Mouse (Mus musculus): ENCODE measurements around the gene Greb1. TPM values are rescaled to one million over a fixed set of nuclear protein-coding genes. Genes with fewer than 3 reads are reported as not detected.

Greb1 gene
- total RNA-seq (2012; rRNA removed) = not detected in 2 replicates
- not detected for polyA plus RNA-seq (2012; ENCODE audit: insufficient read depth in 1 of 2, insufficient read length in 2 of 2, low read depth in 1 of 2, low replicate concordance in 2 of 2, missing spikeins in 1 of 2)

DNA sequence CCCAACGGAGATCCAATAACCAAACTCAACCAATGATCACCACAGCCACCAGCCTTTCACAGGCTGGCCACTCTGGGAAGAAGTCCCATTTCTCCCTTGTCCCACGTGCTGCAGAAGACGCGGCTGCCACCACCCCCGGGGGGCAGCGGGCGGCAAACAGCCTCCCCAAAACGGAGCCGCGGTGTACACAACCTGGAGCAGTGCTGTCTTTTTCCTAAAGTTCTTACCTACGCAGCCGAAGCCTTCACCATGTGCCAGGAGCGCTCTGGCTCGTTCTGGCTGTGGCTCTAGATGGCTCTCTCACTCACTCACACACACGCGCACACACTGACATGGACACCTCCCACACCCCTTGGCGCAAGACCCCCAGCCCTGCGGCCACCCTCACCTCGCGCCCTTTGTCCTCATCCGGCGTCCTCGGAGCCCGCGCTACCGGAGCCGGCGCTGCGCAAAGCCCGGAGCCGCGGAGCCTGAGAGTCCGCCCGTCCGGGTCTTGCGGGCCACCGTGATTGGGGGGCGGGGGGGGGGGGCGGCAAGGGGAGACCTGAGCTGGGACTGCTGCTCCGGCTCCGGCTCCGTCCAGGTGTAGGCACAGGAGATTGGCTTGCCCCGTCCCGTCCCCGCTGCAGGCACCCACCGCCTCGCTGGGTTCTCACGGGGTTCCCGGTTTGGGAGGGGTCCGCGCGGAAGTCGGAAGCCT lies at the start of gene Greb1:
Gene Greb1, minus strand, starts transcription at position 628 of the 700 bp plus-strand sequence.
- DNase-seq (ENCODE audit: low read depth, low spot score) = no peak
- Histone ChIP-seq H3K4me1 (ENCODE audit: control insufficient read depth in 1 of 2, insufficient read depth in 2 of 2, low read length in 2 of 2) (no peaks in the 10 kb centered on the region), H3K9ac (ENCODE audit: control insufficient read depth, low read depth, low read length, poor library complexity, severe bottlenecking) (no peak within 1 kb of the TSS), H3K27me3 (ENCODE audit: control insufficient read depth in 1 of 2, insufficient read depth in 2 of 2, low read length in 2 of 2) (peaks cover 1 to 4% of the 10 kb centered on the region in 2 experiments; a peak in 3 of 4 replicates), H3K9me3 (replicated peaks; ENCODE audit: insufficient read depth, low read length) (no peaks in the 10 kb centered on the region), H3K36me3 (ENCODE audit: control insufficient read depth in 1 of 2, insufficient read depth in 2 of 2, low read length in 2 of 2) (no peaks in the 10 kb centered on the region), H3K27ac (ENCODE audit: control insufficient read depth, low read depth, low read length) (no peak within 1 kb of the TSS), H3K79me2 (ENCODE audit: control insufficient read depth, insufficient read depth, low read length, poor library complexity) (no peaks in the 10 kb centered on the region), H3K4me3 (ENCODE audit: control insufficient read depth in 1 of 2, insufficient read depth in 1 of 2, low read depth in 2 of 2, low read length in 2 of 2) (no peak within 1 kb of the TSS)
- TF ChIP-seq EP300 (IDR thresholded peaks at IDR 0.05; ENCODE audit: low read depth in 1 of 2, low read length in 2 of 2) (no peak), RAD21 (IDR thresholded peaks at IDR 0.05; ENCODE audit: low read depth, low read length) (no peak), HCFC1 (IDR thresholded peaks at IDR 0.05; ENCODE audit: low read depth, low read length) (no peak), TAL1 (IDR thresholded peaks at IDR 0.05; ENCODE audit: low read length) (no peak), KAT2A (conservative IDR thresholded peaks at IDR 0.05; ENCODE audit: low read depth, low read length) (no peak), USF2 (IDR thresholded peaks at IDR 0.05; ENCODE audit: borderline replicate concordance in 1 of 2, insufficient read depth in 1 of 2, low read depth in 1 of 2, low read length in 2 of 2) (no peak), ZKSCAN1 (IDR thresholded peaks at IDR 0.05; ENCODE audit: low read depth, low read length) (no peak), POLR2A (IDR thresholded peaks at IDR 0.05; ENCODE audit: control insufficient read depth in 1 of 2, insufficient read depth in 1 of 2, low read depth in 1 of 2, low read length in 2 of 2, poor library complexity in 1 of 2) (no peak), MAX (IDR thresholded peaks at IDR 0.05; ENCODE audit: low read length) (no peak), GABPA (IDR thresholded peaks at IDR 0.05; ENCODE audit: low read depth, low read length) (no peak), CHD2 (IDR thresholded peaks at IDR 0.05; ENCODE audit: low read length) (no peak), ZMIZ1 (IDR thresholded peaks at IDR 0.05; ENCODE audit: low read depth, low read length) (no peak), ETS1 (IDR thresholded peaks at IDR 0.05; ENCODE audit: low read depth, low read length) (no peak), CHD1 (IDR thresholded peaks at IDR 0.05; ENCODE audit: low read depth, low read length) (no peak), TCF12 (IDR thresholded peaks at IDR 0.05; ENCODE audit: low read depth, low read length) (no peak), NELFE (IDR thresholded peaks at IDR 0.05; ENCODE audit: low read depth, low read length) (no peak), SIN3A (IDR thresholded peaks at IDR 0.05; ENCODE audit: low read length) (no peak), MAZ (IDR thresholded peaks at IDR 0.05; ENCODE audit: low read depth, low read length) (no peak), UBTF (IDR thresholded peaks at IDR 0.05; ENCODE audit: borderline replicate concordance, insufficient read depth, low read depth, low read length) (no peak)

DNA sequence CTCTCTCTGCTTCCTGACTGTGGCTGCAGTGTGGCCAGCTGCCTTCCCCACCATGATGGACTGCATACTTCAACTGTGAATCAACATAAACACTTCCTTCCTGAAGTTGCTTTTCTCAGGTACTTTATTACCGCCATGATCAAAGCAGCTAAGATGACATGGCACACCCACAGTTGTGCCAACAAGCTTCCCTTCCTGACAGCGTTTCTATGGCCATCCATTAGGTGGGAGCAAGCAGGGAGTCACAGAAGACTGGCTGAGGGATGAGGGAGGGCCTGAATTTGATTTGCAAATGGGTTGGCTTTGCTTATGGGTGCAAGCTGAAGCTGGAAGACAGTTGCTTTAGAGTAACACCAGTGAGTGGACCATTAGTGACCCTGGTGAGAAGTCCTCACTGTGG lies 49.1 kb upstream of the Greb1 start:
- no peak overlapping the region for H3K27ac ChIP-seq (ENCODE audit: control insufficient read depth, low read depth, low read length)
- TF ChIP-seq CHD1 (IDR thresholded peaks at IDR 0.05; ENCODE audit: low read depth, low read length) (no peak), USF2 (IDR thresholded peaks at IDR 0.05; ENCODE audit: borderline replicate concordance in 1 of 2, insufficient read depth in 1 of 2, low read depth in 1 of 2, low read length in 2 of 2) (no peak), GATA1 (IDR thresholded peaks at IDR 0.05; ENCODE audit: low read depth, low read length) (no peak), MXI1 (IDR thresholded peaks at IDR 0.05; ENCODE audit: low read depth, low read length) (no peak), E2F4 (IDR thresholded peaks at IDR 0.05; ENCODE audit: borderline replicate concordance, low read depth, low read length) (no peak), UBTF (IDR thresholded peaks at IDR 0.05; ENCODE audit: borderline replicate concordance, insufficient read depth, low read depth, low read length) (no peak), POLR2AphosphoS2 (IDR thresholded peaks at IDR 0.05; ENCODE audit: low read length) (no peak), MYC (IDR thresholded peaks at IDR 0.05; ENCODE audit: low read depth, low read length) (no peak), MAZ (IDR thresholded peaks at IDR 0.05; ENCODE audit: low read depth, low read length) (no peak), JUND (IDR thresholded peaks at IDR 0.05; ENCODE audit: low read depth, low read length) (no peak), SIN3A (IDR thresholded peaks at IDR 0.05; ENCODE audit: low read length) (no peak), TCF12 (IDR thresholded peaks at IDR 0.05; ENCODE audit: low read depth, low read length) (no peak), KAT2A (conservative IDR thresholded peaks at IDR 0.05; ENCODE audit: low read depth, low read length) (no peak), TAL1 (IDR thresholded peaks at IDR 0.05; ENCODE audit: low read length) (no peak), ELF1 (IDR thresholded peaks at IDR 0.05; ENCODE audit: low read depth, low read length) (no peak), BHLHE40 (IDR thresholded peaks at IDR 0.05; ENCODE audit: borderline replicate concordance, low read depth, low read length) (no peak), ZKSCAN1 (IDR thresholded peaks at IDR 0.05; ENCODE audit: low read depth, low read length) (no peak), MAX (IDR thresholded peaks at IDR 0.05; ENCODE audit: low read length) (no peak), POLR2AphosphoS5 (IDR thresholded peaks at IDR 0.05; ENCODE audit: borderline replicate concordance, low read depth, low read length) (no peak), GABPA (IDR thresholded peaks at IDR 0.05; ENCODE audit: low read depth, low read length) (no peak)
- H3K79me2 ChIP-seq (ENCODE audit: control insufficient read depth, insufficient read depth, low read length, poor library complexity) = no peaks in the 10 kb centered on the region
- no peak for DNase-seq (ENCODE audit: low read depth, low spot score)
- H3K36me3 ChIP-seq (ENCODE audit: control insufficient read depth in 1 of 2, insufficient read depth in 2 of 2, low read length in 2 of 2) = peaks cover 0 to 10% of the 10 kb centered on the region in 2 experiments; a peak in 2 of 4 replicates
- H3K9me3 ChIP-seq (replicated peaks; ENCODE audit: insufficient read depth, low read length) = no peaks in the 10 kb centered on the region
- H3K4me3 ChIP-seq (ENCODE audit: control insufficient read depth in 1 of 2, insufficient read depth in 1 of 2, low read depth in 2 of 2, low read length in 2 of 2) = no peak overlapping the region
- H3K9ac ChIP-seq (ENCODE audit: control insufficient read depth, low read depth, low read length, poor library complexity, severe bottlenecking) = no peak overlapping the region
- H3K4me1 ChIP-seq (ENCODE audit: control insufficient read depth in 1 of 2, insufficient read depth in 2 of 2, low read length in 2 of 2) = peaks cover 10 to 17% of the 10 kb centered on the region in 2 experiments
- no peaks in the 10 kb centered on the region for H3K27me3 ChIP-seq (ENCODE audit: control insufficient read depth in 1 of 2, insufficient read depth in 2 of 2, low read length in 2 of 2)
